Mouse (Mus musculus) embryo, embryonic 11 days (tissue): Measurements from ENCODE around the gene Miga2.

Experiments used
- DNase-seq: peaks from one replicate; pipeline ENCODE4 v3.0.0-alpha.2; 2015

The Miga2 gene

GRCm38 (mm10) chr2:30363773-30364650 lies at the start of gene Miga2:
Gene Miga2, plus strand, starts transcription at chr2:30364233.
- DNase-seq = peak; percentile 99

- DNase-seq = peak; percentile 2
These were observed 47.9 kb upstream of the Miga2 start for GRCm38 (mm10) chr2:30316136-30316535.

- no peak for DNase-seq
These were observed 47.1 kb upstream of the Miga2 start for GRCm38 (mm10) chr2:30316955-30317354.

GRCm38 (mm10) chr2:30319260-30319659 lies 44.8 kb upstream of the Miga2 start:
- DNase-seq = no peak

GRCm38 (mm10) chr2:30323111-30323510 lies 40.9 kb upstream of the Miga2 start:
- no peak for DNase-seq

GRCm38 (mm10) chr2:30325296-30325695 lies 38.7 kb upstream of the Miga2 start:
- no peak for DNase-seq

- no peak for DNase-seq
These were observed 36.8 kb upstream of the Miga2 start for GRCm38 (mm10) chr2:30327276-30327675.

- no peak for DNase-seq
These were observed 35.2 kb upstream of the Miga2 start for GRCm38 (mm10) chr2:30328791-30329190.

GRCm38 (mm10) chr2:30335324-30335723 lies 28.7 kb upstream of the Miga2 start:
- DNase-seq = no peak

- DNase-seq = no peak
These were observed 27.7 kb upstream of the Miga2 start for GRCm38 (mm10) chr2:30336174-30336915.

- no peak for DNase-seq
These were observed 26.9 kb upstream of the Miga2 start for GRCm38 (mm10) chr2:30337179-30337578.

GRCm38 (mm10) chr2:30342061-30342460 lies 22.0 kb upstream of the Miga2 start:
- DNase-seq = no peak

GRCm38 (mm10) chr2:30342544-30342943 lies 21.5 kb upstream of the Miga2 start:
- DNase-seq = no peak

- DNase-seq = no peak
These were observed 20.4 kb upstream of the Miga2 start for GRCm38 (mm10) chr2:30343601-30344137.

- DNase-seq = no peak
These were observed 17.9 kb upstream of the Miga2 start for GRCm38 (mm10) chr2:30345971-30346676.

- no peak for DNase-seq
These were observed 14.8 kb upstream of the Miga2 start for GRCm38 (mm10) chr2:30349196-30349595.

GRCm38 (mm10) chr2:30351149-30351548 lies 12.9 kb upstream of the Miga2 start:
- DNase-seq = peak; percentile 16

- no peak for DNase-seq
These were observed 8.2 kb upstream of the Miga2 start for GRCm38 (mm10) chr2:30355861-30356260.

GRCm38 (mm10) chr2:30356266-30356665 lies 7.8 kb upstream of the Miga2 start:
- no peak for DNase-seq

GRCm38 (mm10) chr2:30356906-30357305 lies 7.1 kb upstream of the Miga2 start:
- DNase-seq = no peak

GRCm38 (mm10) chr2:30357552-30358510 lies 6.2 kb upstream of the Miga2 start:
- DNase-seq = peak; percentile 41
